Mouse (Mus musculus) forebrain, embryonic 16.5 days (tissue): ENCODE measurements at regions not wholly inside any gene's neighbourhood (a gene's known extent, or its start where the extent isn't known, plus 50 kb on each side); places are given as distances from the start of the nearest gene placed in this dataset.
A peak's percentile ranks its signal among the peaks of the same experiment; 100 is the strongest.
"Not testable (repeated sequence)": the region's sequence is repeated elsewhere in the genome, so short reads cannot be mapped to it uniquely, and the experiment has no call there.

Experiments used
- ATAC-seq: fragments of 200-750 bp; cut with Nextera tagmentation; 2 replicates; pipeline ENCODE4 v1.8.0; 2017; ENCODE audit warnings: mild to moderate bottlenecking, moderate library complexity
- H3K27ac ChIP-seq: fragments of 300-500 bp; sonication (generic); 2 replicates; pipeline ENCODE4 v1.5.1; 2014; ENCODE audit warnings: low read length, control low read depth
- H3K27me3 ChIP-seq: fragments of 300-500 bp; sonication (generic); replicated peaks from 2 replicates; pipeline ENCODE4 v1.6.1; 2014; ENCODE audit warnings: low read length; ENCODE audit not compliant: control insufficient read depth, insufficient read depth
- H3K36me3 ChIP-seq: fragments of 300-500 bp; sonication (generic); 2 replicates; pipeline ENCODE4 v1.6.1; 2014; ENCODE audit not compliant: control insufficient read depth, insufficient read depth
- H3K4me1 ChIP-seq: fragments of 300-500 bp; sonication (generic); replicated peaks from 2 replicates; pipeline ENCODE4 v1.6.1; 2014; ENCODE audit warnings: low read length; ENCODE audit not compliant: control insufficient read depth, insufficient read depth
- H3K4me2 ChIP-seq: fragments of 300-500 bp; sonication (generic); 2 replicates; pipeline ENCODE4 v1.6.1; 2014; ENCODE audit warnings: mild to moderate bottlenecking, low read length, control low read depth
- H3K4me3 ChIP-seq: fragments of 300-500 bp; sonication (generic); replicated peaks from 2 replicates; pipeline ENCODE4 v1.5.1; 2014; ENCODE audit warnings: mild to moderate bottlenecking, low read length, control low read depth
- H3K9ac ChIP-seq: fragments of 300-500 bp; sonication (generic); replicated peaks from 2 replicates; pipeline ENCODE4 v1.6.1; 2014; ENCODE audit warnings: low read depth, low read length, control low read depth
- H3K9me3 ChIP-seq: fragments of 300-500 bp; sonication (generic); 2 replicates; pipeline ENCODE4 v1.6.1; 2016; ENCODE audit warnings: low read length; ENCODE audit not compliant: control insufficient read depth
- WGBS: fragments of 180-500 bp; shearing (Covaris S2); extraction: QIAGEN DNeasy Blood & Tissue Kit; methylation state at CpG from one replicate; pipeline ENCODE4 v1.1.7; 2014; 5-methylcytosine and 5-hydroxymethylcytosine counted together

DNA sequence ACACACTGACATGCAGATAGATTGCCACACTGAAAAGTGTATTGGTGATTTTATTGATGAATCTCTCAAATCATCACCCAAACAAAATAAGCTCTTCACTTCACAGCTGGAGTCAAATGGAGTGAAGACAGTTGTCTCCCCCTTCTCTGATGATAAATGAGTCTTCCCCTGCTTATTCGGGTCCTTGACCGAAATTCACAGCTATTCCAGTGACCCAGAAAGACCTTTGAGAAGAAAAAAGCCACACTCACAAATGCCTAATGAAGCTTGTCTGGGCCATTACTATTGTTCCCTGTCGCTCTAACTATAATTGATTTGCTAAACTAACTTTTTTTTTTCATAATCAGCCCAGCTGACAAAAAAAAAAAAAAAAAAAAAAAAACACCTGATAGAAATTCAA lies 154.8 kb downstream of the Mat2b start:
- Histone ChIP-seq H3K27ac (no peak overlapping the region), H3K9ac (no peak overlapping the region), H3K36me3 (no peaks in the 10 kb centered on the region), H3K27me3 (no peaks in the 10 kb centered on the region), H3K4me2 (no peak overlapping the region), H3K4me3 (no peak overlapping the region), H3K4me1 (no peaks in the 10 kb centered on the region), H3K9me3 (no peaks in the 10 kb centered on the region)
- no peak for ATAC-seq
- 26% methylated on average over 3 of the region's 3 CpGs for WGBS

DNA sequence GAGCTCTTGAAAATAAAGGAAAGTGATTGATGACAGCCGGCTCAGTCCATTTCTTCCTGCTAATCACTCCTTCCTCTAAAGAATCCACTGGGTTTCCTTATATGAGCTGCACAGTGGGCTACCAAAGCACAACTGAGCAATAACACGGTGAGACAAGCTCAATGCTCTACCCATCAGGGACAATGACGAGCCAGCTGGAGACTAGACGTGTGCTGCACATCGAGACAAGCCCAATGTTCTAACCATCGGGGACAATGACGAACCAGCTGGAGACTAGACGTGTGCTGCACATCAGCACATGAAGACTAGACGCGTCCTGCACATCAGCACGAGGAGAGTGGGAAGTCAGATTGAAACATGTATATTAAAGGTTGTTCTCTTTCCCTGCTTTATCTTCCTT lies 155.2 kb downstream of the Mat2b start:
- WGBS = 43% methylated on average over 11 of the region's 11 CpGs
- Histone ChIP-seq H3K4me2 (no peak overlapping the region), H3K4me1 (no peaks in the 10 kb centered on the region), H3K9me3 (no peaks in the 10 kb centered on the region), H3K9ac (no peak overlapping the region), H3K4me3 (no peak overlapping the region), H3K36me3 (no peaks in the 10 kb centered on the region), H3K27me3 (no peaks in the 10 kb centered on the region), H3K27ac (no peak overlapping the region)
- ATAC-seq = no peak

DNA sequence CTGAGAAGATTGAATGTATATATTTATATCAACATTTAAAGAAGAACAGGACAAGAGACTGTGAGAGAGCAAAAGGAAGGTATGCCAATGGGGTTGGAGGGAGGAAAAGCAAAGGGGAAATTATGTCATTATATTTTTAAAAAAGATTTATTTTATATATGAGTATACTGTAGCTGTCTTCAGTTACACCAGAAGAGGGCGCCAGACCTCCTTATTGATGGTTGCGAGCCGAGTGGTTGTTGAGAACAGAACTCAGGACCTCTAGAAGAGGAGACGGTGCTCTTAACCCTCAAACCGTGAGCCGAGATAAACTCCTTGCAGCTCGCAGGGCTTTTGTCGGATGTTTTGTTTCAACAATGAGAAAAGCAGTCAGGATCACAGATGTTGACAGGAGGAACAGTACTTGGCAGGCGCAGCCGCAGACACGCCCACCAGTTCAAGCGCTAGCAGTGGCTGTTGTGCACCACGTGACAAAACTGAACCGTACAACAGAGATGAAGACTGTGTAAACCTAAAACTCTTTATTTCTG lies 158.7 kb downstream of the Mat2b start:
- Histone ChIP-seq H3K4me1 (no peaks in the 10 kb centered on the region), H3K27ac (no peak overlapping the region), H3K4me3 (no peak overlapping the region), H3K9me3 (no peaks in the 10 kb centered on the region), H3K4me2 (no peak overlapping the region), H3K36me3 (no peaks in the 10 kb centered on the region), H3K27me3 (no peaks in the 10 kb centered on the region), H3K9ac (no peak overlapping the region)
- WGBS = 84% methylated on average over 14 of the region's 14 CpGs
- no peak for ATAC-seq

DNA sequence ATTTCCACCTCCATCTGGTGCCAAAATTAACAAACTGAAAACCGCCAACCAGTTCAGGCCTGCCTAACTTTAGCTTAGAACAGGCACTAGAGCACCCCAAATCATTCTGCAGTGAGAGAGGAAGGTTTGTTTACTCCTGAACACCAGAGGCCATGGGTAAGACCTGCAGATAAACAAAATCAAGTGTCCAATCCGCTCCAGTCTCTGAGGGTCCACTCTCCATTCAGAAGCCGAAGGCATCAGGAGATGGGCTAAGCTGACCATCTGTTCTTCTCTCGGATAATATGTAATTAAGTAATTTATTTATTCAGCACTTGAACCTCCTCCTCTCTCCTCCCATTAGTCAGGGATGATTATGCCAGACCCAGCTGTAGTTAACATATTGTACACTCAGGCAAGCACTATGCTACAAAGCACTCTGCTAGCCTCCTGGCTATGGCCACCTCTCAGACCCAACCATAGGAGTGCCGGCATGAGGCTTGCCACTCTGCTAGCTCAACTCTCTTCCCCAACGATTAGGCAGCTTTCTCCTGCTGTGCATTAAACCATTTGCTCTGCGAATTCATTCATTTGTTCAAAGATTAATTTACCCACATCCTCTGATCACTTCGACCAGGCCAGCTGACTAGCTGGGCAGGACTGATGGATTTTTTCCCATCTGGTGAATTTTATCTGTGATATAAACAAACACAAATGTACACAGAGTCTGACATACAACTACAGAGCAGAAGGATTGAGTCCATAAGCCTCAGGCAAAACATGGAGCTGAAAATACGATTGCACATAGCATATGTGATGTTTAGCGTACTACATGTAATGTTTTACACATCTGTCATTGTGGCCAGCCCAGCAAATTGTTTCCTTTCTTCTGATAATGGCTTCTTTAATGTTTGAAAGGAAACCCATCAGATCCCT lies 184.4 kb downstream of the Mat2b start:
- 42% methylated on average over 10 of the region's 10 CpGs for WGBS

DNA sequence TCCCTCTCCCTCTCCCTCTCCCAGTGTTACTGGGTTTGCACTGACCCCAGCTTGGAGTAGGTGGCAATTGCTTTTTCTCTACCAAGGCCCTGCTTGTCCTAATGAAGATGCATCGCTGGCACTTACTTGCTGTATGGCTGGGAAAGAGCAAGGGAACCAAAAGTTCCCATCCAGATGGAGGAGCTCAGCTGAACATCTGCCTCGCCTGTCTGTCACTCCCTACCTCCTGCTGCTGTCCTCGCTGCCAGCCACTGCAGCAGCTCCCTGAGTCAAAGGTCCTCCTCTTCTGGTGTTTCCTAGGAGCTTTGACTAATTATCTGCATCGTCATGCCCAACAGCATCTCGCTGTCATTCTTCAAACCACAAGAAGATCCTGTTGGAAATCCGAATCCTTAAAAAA lies 203.4 kb downstream of the Mat2b start:
- Histone ChIP-seq H3K36me3 (no peaks in the 10 kb centered on the region), H3K27me3 (no peaks in the 10 kb centered on the region), H3K4me1 (no peaks in the 10 kb centered on the region), H3K4me2 (no peak overlapping the region), H3K9ac (no peak overlapping the region), H3K27ac (no peak overlapping the region), H3K4me3 (no peak overlapping the region), H3K9me3 (no peaks in the 10 kb centered on the region)
- 48% methylated on average over 6 of the region's 6 CpGs for WGBS
- ATAC-seq = no peak

More for the DNA sequence above, 184.4 kb downstream of the Mat2b start:
- H3K9ac ChIP-seq = no peak overlapping the region
- no peak overlapping the region for H3K27ac ChIP-seq
- H3K4me1 ChIP-seq = 0 out of 2 replicates have a peak, but pooled peaks cover 7% of the 10 kb centered on the region
- H3K36me3 ChIP-seq = no peaks in the 10 kb centered on the region
- H3K4me2 ChIP-seq = no peak overlapping the region
- no peaks in the 10 kb centered on the region for H3K27me3 ChIP-seq
- ATAC-seq = peak; percentile 92
- no peak overlapping the region for H3K4me3 ChIP-seq
- no peaks in the 10 kb centered on the region for H3K9me3 ChIP-seq

DNA sequence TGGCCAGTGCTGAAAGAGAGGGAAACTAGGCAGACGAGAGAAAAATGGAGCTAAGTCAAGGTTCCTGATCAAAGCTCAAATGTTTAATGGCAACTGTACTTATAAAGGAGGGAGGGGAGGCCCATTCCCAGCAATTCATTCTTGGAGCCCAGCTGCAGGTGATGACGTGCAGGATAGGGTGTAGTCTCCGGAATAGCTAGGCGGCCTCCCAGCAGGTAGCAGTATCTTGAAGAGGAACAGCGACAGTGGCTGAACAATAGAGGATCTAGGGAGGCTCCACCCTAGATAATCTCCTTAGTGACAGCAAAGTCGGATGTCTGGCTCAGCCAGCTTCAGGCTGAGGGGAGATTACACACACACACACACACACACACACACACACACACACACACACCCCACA lies 216.8 kb downstream of the Mat2b start:
- not testable (repeated sequence) for H3K4me3 ChIP-seq, H3K4me1 ChIP-seq, H3K36me3 ChIP-seq, H3K4me2 ChIP-seq, ATAC-seq, H3K9me3 ChIP-seq, H3K9ac ChIP-seq, H3K27me3 ChIP-seq, H3K27ac ChIP-seq
- WGBS = 16% methylated on average over 6 of the region's 6 CpGs

DNA sequence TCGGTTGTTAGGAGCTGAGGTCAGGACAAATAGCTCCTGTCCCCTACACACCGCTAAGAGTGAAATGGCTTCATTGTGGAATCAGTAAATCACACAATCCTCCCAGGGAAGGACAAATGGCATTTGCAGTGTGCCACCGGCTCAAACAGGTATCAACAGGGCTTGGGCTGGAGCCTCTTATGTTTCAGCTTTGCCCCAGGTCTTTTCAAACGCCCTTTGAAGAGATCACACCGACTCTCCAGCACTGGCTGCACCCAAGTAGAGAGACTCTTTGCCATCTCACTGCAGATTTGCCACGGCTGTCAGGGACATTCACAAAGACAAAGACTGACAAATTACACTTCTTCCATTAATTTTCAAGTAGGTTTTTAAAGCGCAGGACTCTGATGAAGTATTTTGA lies 217.7 kb downstream of the Mat2b start:
- H3K4me1 ChIP-seq = no peaks in the 10 kb centered on the region
- H3K4me2 ChIP-seq = no peak overlapping the region
- 44% methylated on average over 7 of the region's 7 CpGs for WGBS
- no peaks in the 10 kb centered on the region for H3K27me3 ChIP-seq
- no peaks in the 10 kb centered on the region for H3K9me3 ChIP-seq
- no peak overlapping the region for H3K27ac ChIP-seq
- ATAC-seq = no peak
- H3K9ac ChIP-seq = no peak overlapping the region
- H3K36me3 ChIP-seq = no peaks in the 10 kb centered on the region
- no peak overlapping the region for H3K4me3 ChIP-seq

DNA sequence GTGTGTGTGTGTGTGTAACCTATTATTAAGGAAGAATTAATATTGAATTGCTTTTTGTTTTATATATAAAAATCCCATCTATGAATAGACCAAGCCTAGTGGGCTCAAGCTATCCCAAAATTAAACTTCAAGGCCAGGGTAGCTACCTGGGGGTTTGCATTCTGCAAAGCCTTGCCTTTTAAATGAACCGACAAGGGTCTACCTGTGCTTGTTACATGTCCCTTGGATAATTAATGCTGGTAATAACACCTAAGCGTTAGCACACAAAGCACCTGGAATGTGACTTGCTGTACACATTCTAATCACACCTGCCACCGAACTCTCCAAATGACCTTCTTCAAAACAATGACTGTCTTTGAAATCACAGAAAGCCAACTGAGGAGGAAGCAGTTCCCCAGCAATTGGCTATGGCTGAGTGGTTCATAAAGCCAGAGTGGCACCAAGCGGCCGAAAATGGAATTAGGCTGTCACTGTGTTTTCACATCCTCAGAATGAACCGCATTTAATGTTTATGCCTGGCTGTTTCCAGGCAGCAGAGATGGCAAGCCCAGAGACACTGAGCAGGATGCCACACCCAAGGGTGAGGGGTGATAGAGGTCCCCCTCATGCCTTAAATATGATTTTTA lies 225.8 kb downstream of the Mat2b start:
- no peak overlapping the region for H3K27ac ChIP-seq
- WGBS = 4% methylated on average over 6 of the region's 6 CpGs

DNA sequence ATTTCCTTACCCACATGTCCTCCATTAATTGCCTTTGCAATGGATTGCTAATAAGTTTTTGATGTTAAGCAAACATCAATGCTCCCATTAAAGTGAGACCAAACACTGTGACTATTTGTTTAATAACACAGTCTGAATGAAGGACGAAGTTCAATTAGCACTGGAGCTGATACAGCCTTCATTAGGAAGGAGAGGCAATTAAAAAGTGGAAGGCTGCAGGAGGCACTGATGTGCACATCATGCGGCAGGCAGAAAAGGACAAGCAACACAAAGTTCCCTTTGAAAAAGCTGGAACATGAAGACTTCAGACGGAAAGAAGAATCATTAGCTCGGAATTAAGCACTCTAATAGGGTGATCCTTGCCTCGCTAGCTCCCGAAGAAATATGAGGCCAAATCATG lies 238.4 kb downstream of the Mat2b start:
- no peak overlapping the region for H3K4me3 ChIP-seq
- WGBS = 12% methylated on average over 6 of the region's 6 CpGs
- H3K27ac ChIP-seq = no peak overlapping the region
- H3K27me3 ChIP-seq = peaks cover 38% of the 10 kb centered on the region
- H3K4me1 ChIP-seq = no peaks in the 10 kb centered on the region
- H3K9ac ChIP-seq = no peak overlapping the region
- no peak overlapping the region for H3K4me2 ChIP-seq
- peak; percentile 95 for ATAC-seq
- H3K36me3 ChIP-seq = no peaks in the 10 kb centered on the region
- no peaks in the 10 kb centered on the region for H3K9me3 ChIP-seq

More for the DNA sequence above, 225.8 kb downstream of the Mat2b start:
- H3K9ac ChIP-seq = no peak overlapping the region
- no peak overlapping the region for H3K4me2 ChIP-seq
- H3K27me3 ChIP-seq = peaks cover 12% of the 10 kb centered on the region
- H3K9me3 ChIP-seq = no peaks in the 10 kb centered on the region
- H3K4me1 ChIP-seq = no peaks in the 10 kb centered on the region
- H3K36me3 ChIP-seq = no peaks in the 10 kb centered on the region
- no peak overlapping the region for H3K4me3 ChIP-seq
- peak; percentile 94 for ATAC-seq
